Mouse (Mus musculus): Measurements from ENCODE around the gene Hydin. TPM values are rescaled to one million over a fixed set of nuclear protein-coding genes. Genes with fewer than 3 reads are reported as not detected.

Hydin gene
- polyA plus RNA-seq, 1 experiment from 2014 or later = 0.03 TPM

- Histone ChIP-seq H3K4me2 (ENCODE audit: low read length) (no peak overlapping the region), H3K9me3 (replicated peaks; ENCODE audit: low read length) (no peaks in the 10 kb centered on the region), H3K4me3 (replicated peaks; ENCODE audit: low read depth, low read length) (no peak overlapping the region), H3K4me1 (replicated peaks; ENCODE audit: insufficient read depth, low read length) (no peaks in the 10 kb centered on the region), H3K9ac (ENCODE audit: low read depth, low read length) (no peak overlapping the region), H3K36me3 (ENCODE audit: insufficient read depth, low read length) (no peaks in the 10 kb centered on the region), H3K27ac (no peak overlapping the region), H3K27me3 (ENCODE audit: insufficient read depth, low read length) (no peaks in the 10 kb centered on the region)
- ATAC-seq (replicated peaks; ENCODE audit: low FRiP score, low read depth) (no peak), DNase-seq (ENCODE audit: low spot score) (no peak)
- TF ChIP-seq CTCF (IDR thresholded peaks at IDR 0.05; ENCODE audit: low read depth) = no peak
- WGBS = 86% methylated on average over 3 of the region's 3 CpGs
Measured at GRCm38 (mm10) chr8:110416931-110417330, 150.2 kb downstream of the Hydin start.

DNA sequence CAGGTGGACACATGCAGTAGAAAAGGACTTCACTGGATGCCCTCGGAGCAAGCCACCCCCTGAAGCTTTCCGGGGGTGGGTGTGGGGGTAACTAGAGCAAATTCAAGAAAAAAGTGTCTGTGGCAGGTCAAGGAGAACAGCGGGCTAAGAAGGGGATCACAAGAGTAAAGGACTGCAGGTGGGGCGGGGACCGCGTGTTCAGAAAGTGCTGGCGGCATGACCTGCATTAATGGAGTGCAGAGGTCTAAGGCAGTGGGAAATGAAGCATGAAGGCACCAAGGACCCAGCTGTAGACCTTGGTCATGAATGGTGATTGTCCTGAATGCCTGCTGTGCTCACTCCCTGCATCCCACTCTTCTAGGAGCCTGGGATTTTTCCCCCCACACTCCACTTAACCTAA is 151.0 kb downstream of the Hydin start:
- no peaks in the 10 kb centered on the region for H3K36me3 ChIP-seq (ENCODE audit: insufficient read depth, low read length)
- no peak overlapping the region for H3K4me2 ChIP-seq (ENCODE audit: low read length)
- H3K27ac ChIP-seq = no peak overlapping the region
- H3K9me3 ChIP-seq (replicated peaks; ENCODE audit: low read length) = no peaks in the 10 kb centered on the region
- peak; percentile 1 for DNase-seq (ENCODE audit: low spot score)
- no peak overlapping the region for H3K4me3 ChIP-seq (replicated peaks; ENCODE audit: low read depth, low read length)
- no peaks in the 10 kb centered on the region for H3K4me1 ChIP-seq (replicated peaks; ENCODE audit: insufficient read depth, low read length)
- WGBS = 49% methylated on average over 7 of the region's 7 CpGs
- ATAC-seq (replicated peaks; ENCODE audit: low FRiP score, low read depth) = no peak
- no peak overlapping the region for H3K9ac ChIP-seq (ENCODE audit: low read depth, low read length)
- H3K27me3 ChIP-seq (ENCODE audit: insufficient read depth, low read length) = no peaks in the 10 kb centered on the region
- no peak for TF ChIP-seq CTCF (IDR thresholded peaks at IDR 0.05; ENCODE audit: low read depth)

DNA sequence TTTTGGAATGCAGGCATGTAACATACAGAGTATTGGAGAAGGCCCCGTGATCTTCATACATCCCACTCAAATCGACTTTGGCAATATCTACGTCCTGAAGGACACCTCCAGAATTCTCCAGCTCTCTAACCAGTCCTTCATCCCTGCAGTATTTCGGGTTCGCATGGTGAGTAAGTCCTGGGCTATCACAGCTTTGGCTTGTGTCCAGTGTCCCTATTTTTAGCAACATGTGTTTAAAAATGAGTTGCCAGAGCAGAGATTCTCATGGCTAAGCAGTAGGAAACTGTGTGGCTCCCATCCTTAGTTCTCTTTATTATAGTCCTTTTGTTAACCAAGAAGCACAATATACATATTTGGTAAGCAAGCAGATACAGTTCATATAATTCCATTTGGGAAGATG is 152.9 kb downstream of the Hydin start:
- WGBS = 74% methylated on average over 5 of the region's 5 CpGs
- TF ChIP-seq CTCF (IDR thresholded peaks at IDR 0.05; ENCODE audit: low read depth) = no peak
- no peak for DNase-seq (ENCODE audit: low spot score)

GRCm38 (mm10) chr8:110420221-110420620 is 153.4 kb downstream of the Hydin start:
- no peak overlapping the region for H3K27ac ChIP-seq
- no peaks in the 10 kb centered on the region for H3K4me1 ChIP-seq (replicated peaks; ENCODE audit: insufficient read depth, low read length)
- WGBS = 91% methylated on average over 3 of the region's 3 CpGs
- H3K4me2 ChIP-seq (ENCODE audit: low read length) = no peak overlapping the region
- no peaks in the 10 kb centered on the region for H3K9me3 ChIP-seq (replicated peaks; ENCODE audit: low read length)
- H3K9ac ChIP-seq (ENCODE audit: low read depth, low read length) = no peak overlapping the region
- H3K4me3 ChIP-seq (replicated peaks; ENCODE audit: low read depth, low read length) = no peak overlapping the region
- TF ChIP-seq CTCF (IDR thresholded peaks at IDR 0.05; ENCODE audit: low read depth) = peak; percentile 22; the same call in 1 of the 2 replicates
- no peak for ATAC-seq (replicated peaks; ENCODE audit: low FRiP score, low read depth)
- H3K36me3 ChIP-seq (ENCODE audit: insufficient read depth, low read length) = no peaks in the 10 kb centered on the region
- no peaks in the 10 kb centered on the region for H3K27me3 ChIP-seq (ENCODE audit: insufficient read depth, low read length)
- no peak for DNase-seq (ENCODE audit: low spot score)

More for the DNA sequence above, 152.9 kb downstream of the Hydin start:
- ATAC-seq (replicated peaks; ENCODE audit: low FRiP score, low read depth) = no peak
- Histone ChIP-seq H3K4me1 (replicated peaks; ENCODE audit: insufficient read depth, low read length) (no peaks in the 10 kb centered on the region), H3K27ac (no peak overlapping the region), H3K36me3 (ENCODE audit: insufficient read depth, low read length) (no peaks in the 10 kb centered on the region), H3K9me3 (replicated peaks; ENCODE audit: low read length) (no peaks in the 10 kb centered on the region), H3K27me3 (ENCODE audit: insufficient read depth, low read length) (no peaks in the 10 kb centered on the region), H3K9ac (ENCODE audit: low read depth, low read length) (no peak overlapping the region), H3K4me2 (ENCODE audit: low read length) (no peak overlapping the region), H3K4me3 (replicated peaks; ENCODE audit: low read depth, low read length) (no peak overlapping the region)

GRCm38 (mm10) chr8:110424146-110424545 is 157.4 kb downstream of the Hydin start:
- no peak for ATAC-seq (replicated peaks; ENCODE audit: low FRiP score, low read depth)

DNA sequence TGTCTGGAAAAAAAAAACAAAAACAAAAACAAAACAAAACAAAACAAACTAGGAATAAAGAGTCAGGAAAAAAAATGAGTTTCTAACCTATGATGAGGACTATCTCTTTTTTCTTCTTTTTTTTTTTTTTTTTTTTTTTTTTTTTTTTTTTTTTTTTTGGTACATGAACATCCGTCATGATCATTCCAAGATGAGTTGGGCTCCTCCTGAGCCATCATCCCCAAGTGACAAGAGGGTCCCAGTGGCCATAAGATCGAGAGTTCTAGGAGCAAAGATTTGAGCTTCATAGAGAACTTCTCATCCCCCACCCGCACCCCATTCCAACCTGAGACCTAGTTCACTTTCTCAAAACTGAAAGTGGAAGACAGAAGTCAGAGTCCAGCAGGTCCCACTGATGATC is 164.6 kb downstream of the Hydin start:
- Histone ChIP-seq H3K27ac (no peak overlapping the region), H3K4me2 (ENCODE audit: low read length) (no peak overlapping the region), H3K9ac (ENCODE audit: low read depth, low read length) (no peak overlapping the region), H3K4me3 (replicated peaks; ENCODE audit: low read depth, low read length) (no peak overlapping the region), H3K27me3 (ENCODE audit: insufficient read depth, low read length) (no peaks in the 10 kb centered on the region), H3K9me3 (replicated peaks; ENCODE audit: low read length) (no peaks in the 10 kb centered on the region), H3K4me1 (replicated peaks; ENCODE audit: insufficient read depth, low read length) (no peaks in the 10 kb centered on the region), H3K36me3 (ENCODE audit: insufficient read depth, low read length) (no peaks in the 10 kb centered on the region)
- WGBS = 84% methylated on average over 3 of the region's 3 CpGs
- no peak for TF ChIP-seq CTCF (IDR thresholded peaks at IDR 0.05; ENCODE audit: low read depth)
- DNase-seq (ENCODE audit: low spot score) (no peak), ATAC-seq (replicated peaks; ENCODE audit: low FRiP score, low read depth) (no peak)

More at GRCm38 (mm10) chr8:110424146-110424545, 157.4 kb downstream of the Hydin start:
- 82% methylated on average over 8 of the region's 8 CpGs for WGBS
- no peak for DNase-seq (ENCODE audit: low spot score)
- Histone ChIP-seq H3K9me3 (replicated peaks; ENCODE audit: low read length) (no peaks in the 10 kb centered on the region), H3K4me3 (replicated peaks; ENCODE audit: low read depth, low read length) (no peak overlapping the region), H3K36me3 (ENCODE audit: insufficient read depth, low read length) (no peaks in the 10 kb centered on the region), H3K4me2 (ENCODE audit: low read length) (no peak overlapping the region), H3K4me1 (replicated peaks; ENCODE audit: insufficient read depth, low read length) (no peaks in the 10 kb centered on the region), H3K9ac (ENCODE audit: low read depth, low read length) (no peak overlapping the region), H3K27ac (no peak overlapping the region), H3K27me3 (ENCODE audit: insufficient read depth, low read length) (no peaks in the 10 kb centered on the region)
- no peak for TF ChIP-seq CTCF (IDR thresholded peaks at IDR 0.05; ENCODE audit: low read depth)

GRCm38 (mm10) chr8:110440528-110440927 is 173.8 kb downstream of the Hydin start:
- H3K9me3 ChIP-seq (replicated peaks; ENCODE audit: low read length) = no peaks in the 10 kb centered on the region
- no peak overlapping the region for H3K27ac ChIP-seq
- no peak for TF ChIP-seq CTCF (IDR thresholded peaks at IDR 0.05; ENCODE audit: low read depth)
- H3K36me3 ChIP-seq (ENCODE audit: insufficient read depth, low read length) = no peaks in the 10 kb centered on the region
- H3K4me2 ChIP-seq (ENCODE audit: low read length) = no peak overlapping the region
- H3K9ac ChIP-seq (ENCODE audit: low read depth, low read length) = no peak overlapping the region
- DNase-seq (ENCODE audit: low spot score) (no peak), ATAC-seq (replicated peaks; ENCODE audit: low FRiP score, low read depth) (no peak)
- H3K4me3 ChIP-seq (replicated peaks; ENCODE audit: low read depth, low read length) = no peak overlapping the region
- 72% methylated on average over 4 of the region's 4 CpGs for WGBS
- no peaks in the 10 kb centered on the region for H3K27me3 ChIP-seq (ENCODE audit: insufficient read depth, low read length)
- H3K4me1 ChIP-seq (replicated peaks; ENCODE audit: insufficient read depth, low read length) = no peaks in the 10 kb centered on the region

Data from kidney, postnatal 0 days (tissue).